Mouse (Mus musculus): ENCODE measurements around the gene P3h2.

P3h2 gene

DNA sequence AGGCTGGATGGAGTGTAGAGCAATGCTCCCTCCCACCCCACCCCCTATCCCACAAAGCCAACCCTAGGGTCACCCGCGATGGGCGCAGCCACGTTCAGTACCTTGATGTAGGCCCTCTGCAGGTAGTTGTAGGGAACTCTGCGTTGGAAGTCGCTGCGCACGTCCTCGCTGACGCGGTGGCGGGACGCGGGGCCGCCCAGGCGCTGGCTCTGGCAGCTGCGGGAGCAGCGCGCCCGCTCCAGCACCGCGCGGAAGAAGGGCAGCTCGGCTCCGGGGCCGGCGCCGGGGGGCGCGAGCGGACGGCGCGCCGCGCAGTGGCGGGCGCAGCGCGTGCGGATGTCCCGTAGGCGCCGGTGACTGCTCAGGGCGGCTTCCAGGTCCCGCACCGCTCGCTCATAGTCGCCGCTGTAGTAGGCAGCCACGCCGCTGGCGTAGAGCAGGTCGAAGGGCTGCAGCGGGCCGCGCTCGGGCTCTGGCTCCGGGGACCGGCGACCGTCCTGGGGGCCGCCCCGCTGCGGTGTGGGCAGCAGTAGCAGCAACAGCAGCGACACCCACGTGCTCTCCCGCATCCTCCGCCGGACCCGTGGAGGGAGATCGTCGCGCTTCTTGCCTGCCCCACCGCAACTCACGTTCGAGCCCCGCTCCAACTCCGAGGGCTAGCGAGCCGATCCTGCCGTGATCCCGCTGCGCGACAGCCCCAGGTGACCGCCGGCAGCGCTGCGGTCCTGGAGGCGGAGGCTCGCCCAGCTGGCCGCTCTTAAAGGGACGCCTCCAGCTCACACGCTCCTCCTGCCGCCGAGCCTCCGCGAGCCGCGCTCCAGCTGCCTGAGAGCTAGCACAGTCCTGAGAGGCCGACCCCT is at the start of gene P3h2:
TSS of gene P3h2 (minus strand) at position 670 of the 860 bp plus-strand sequence.
- peak; percentile 87 for DNase-seq (ENCODE audit: low spot score)

- no peak for DNase-seq (ENCODE audit: low spot score)
Observed at GRCm38 (mm10) chr16:26152258-26152657, 46.7 kb upstream of the P3h2 start.

DNA sequence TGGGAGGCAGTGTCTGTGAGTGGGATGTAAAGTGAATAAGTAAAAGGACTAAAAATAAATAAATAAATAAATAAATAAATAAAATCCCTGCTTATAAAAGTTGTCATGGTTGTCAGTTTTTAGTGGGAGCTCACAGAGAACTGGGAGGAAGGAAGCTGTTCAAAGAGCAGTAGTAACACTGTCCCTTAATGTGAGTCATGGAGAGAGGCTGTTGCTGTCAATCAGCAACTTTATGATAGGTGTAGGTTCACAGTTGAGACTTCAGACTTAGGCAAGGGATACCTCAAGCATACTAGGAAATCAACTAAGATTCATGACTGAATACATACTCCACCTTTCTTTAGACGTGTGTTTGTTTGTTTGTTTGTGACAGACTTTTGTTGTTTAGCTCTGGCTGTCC is 45.4 kb upstream of the P3h2 start:
- DNase-seq (ENCODE audit: low spot score): no peak

GRCm38 (mm10) chr16:26146853-26147252 is 41.3 kb upstream of the P3h2 start:
- no peak for DNase-seq (ENCODE audit: low spot score)

DNA sequence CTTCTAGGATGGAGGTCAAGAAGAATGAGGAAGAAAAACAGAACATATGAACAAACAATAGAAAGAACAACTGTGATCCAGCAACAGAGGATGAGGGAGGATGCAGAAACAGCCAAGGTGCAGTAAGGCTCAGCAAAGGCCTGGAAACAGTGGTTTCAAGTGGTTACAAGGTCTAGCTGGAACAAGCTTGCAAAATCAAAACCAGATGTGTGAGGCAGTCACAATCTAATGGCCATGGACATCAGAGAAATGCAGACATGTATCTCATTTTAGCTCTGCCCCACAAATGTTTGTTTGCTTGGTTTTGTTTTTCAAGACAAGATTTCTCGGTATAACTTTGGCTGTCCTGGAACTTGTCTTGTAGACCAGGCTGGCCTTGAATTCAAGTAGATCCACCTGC is 25.5 kb upstream of the P3h2 start:
- peak; percentile 28 for DNase-seq (ENCODE audit: low spot score)

DNA sequence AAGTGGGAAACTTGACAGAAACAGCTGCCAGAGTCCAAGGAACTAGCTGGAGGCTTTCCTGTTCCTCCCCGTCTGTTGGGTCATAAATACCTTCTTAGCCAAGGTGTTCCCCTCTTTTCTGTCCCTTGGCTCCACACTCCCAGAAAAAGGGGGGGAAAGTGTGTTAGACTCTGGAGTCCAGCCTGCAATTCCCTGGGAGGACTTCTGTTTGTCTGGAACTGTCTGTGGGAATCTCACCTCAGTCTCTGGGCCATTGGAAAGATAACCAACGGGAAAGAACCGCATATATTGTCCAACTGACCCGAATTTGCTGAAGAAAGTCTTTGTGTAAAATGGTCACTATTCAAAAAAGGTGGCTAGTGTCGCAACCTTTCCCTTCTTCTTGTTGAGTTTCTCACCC is 1.0 kb upstream of the P3h2 start:
- no peak for DNase-seq (ENCODE audit: low spot score)

- peak; percentile 63 for DNase-seq (ENCODE audit: low spot score)
Observed at GRCm38 (mm10) chr16:26106041-26106617, 545 bp upstream of the P3h2 start.

- DNase-seq (ENCODE audit: low spot score): peak; percentile 12
Observed at GRCm38 (mm10) chr16:26104274-26104673, 1.3 kb downstream of the P3h2 start.

- no peak for DNase-seq (ENCODE audit: low spot score)
Observed at GRCm38 (mm10) chr16:26102856-26103255, 2.7 kb downstream of the P3h2 start.

DNA sequence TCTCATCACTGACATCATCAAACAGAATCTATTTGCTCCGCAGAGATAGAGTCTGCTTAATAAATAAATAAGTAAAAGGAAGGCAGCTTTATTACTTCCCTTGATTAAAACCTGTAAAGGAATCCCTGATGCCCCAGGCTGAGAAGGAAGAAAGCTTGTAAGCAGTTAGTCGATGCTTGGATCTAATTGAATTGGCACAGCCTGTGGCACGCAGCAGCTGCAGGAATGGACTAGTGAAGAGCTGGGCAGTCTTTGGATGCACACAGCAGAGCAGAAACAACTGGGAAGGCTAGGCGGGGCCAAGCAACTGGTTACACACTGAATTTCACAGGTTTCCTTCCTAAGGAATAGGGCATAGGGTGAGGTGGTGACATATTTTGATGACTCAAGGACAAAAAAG is 5.4 kb downstream of the P3h2 start:
- peak; percentile 26 for DNase-seq (ENCODE audit: low spot score)

DNA sequence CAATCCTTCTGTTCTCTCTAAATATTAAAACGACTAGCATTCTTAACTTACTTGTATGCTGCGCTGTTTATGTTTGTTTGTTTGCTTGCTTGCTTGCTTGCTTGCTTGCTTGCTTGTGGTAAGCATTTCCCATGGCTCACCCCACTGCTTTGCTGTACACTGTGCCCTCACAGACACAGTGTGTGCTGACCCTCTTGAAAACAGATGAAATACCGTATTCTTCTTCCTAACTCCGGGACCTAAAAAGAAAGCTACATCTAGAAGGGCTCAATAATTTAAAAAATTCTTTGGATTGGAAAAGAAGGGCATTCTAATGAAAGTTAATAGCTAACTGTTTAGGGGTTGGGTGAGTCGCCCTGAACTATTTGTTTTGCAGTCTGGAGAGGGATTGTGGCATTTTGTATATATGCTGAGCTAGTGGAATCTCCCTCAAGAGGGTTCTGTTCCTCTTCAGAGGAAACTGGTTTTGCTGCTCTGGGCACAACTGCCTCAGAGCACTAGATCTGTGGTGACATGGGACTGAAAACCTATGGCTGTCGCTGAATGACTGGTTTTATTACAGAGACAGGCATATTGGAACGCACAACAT is 9.8 kb downstream of the P3h2 start:
- no peak for DNase-seq (ENCODE audit: low spot score)

DNA sequence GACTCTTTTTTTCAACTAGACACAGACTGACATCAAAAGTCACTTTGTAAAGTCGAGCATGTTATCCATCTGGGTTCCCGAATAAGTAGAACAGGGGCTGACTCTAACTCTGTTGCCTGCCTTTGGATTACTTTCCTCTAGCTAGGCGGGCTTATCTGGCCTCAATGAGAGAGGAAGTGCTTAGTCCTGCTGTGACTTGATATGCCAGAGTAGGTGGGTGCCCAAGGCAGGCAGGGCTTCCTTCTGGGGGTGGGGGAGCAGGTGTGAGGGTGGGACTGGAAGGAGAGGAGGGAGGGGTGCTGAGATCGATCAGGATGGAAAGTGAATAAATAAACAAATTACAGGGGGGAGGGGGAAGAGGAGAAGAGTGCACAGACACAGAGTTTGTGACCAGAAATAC is 11.7 kb downstream of the P3h2 start:
- no peak for DNase-seq (ENCODE audit: low spot score)

DNA sequence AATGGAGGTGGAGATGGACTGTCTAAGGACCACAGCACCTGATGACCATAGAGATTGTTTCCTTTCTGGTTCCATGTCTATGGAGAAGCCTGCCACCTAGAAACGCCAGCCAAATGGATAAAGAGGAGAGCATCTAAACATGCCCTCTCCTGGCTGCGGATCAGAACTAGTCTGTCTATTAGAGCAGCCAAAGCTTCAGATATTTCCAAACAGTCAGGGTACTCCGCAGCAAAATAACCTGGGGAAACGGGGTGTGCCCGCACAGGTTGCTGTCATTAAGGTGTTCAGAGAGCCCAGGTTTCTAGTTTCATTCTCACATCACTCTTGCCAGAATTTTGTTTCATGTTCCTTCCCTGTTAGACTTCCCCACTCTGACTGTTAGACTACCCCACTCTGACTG is 16.6 kb downstream of the P3h2 start:
- DNase-seq (ENCODE audit: low spot score): no peak

GRCm38 (mm10) chr16:26088240-26088639 is 17.3 kb downstream of the P3h2 start:
- no peak for DNase-seq (ENCODE audit: low spot score)

GRCm38 (mm10) chr16:26086955-26087354 is 18.6 kb downstream of the P3h2 start:
- DNase-seq (ENCODE audit: low spot score): no peak

GRCm38 (mm10) chr16:26085160-26085559 is 20.4 kb downstream of the P3h2 start:
- DNase-seq (ENCODE audit: low spot score): no peak

- no peak for DNase-seq (ENCODE audit: low spot score)
Observed at GRCm38 (mm10) chr16:26082831-26083230, 22.8 kb downstream of the P3h2 start.

DNA sequence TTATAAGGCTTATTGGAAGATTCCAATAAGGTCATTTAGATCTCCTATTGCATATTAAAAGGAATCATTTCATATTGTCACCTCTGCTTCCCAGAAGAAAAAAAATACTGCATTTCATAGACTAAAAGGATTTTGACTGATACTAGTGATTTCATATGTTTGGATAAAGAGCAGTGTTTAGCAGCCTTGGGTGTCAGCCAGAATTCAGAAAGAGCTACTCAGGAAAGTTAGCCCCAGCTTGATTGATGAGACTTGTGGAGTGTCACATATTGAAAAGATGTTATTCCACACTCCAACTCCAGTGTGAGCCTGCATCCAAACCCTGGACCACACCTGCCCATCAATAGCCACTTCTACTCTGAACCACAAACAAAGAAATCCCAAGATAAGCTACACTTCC is 23.2 kb downstream of the P3h2 start:
- no peak for DNase-seq (ENCODE audit: low spot score)

- DNase-seq (ENCODE audit: low spot score): peak; percentile 82
Observed at GRCm38 (mm10) chr16:26078923-26079351, 26.6 kb downstream of the P3h2 start.

GRCm38 (mm10) chr16:26078100-26078422 is 27.5 kb downstream of the P3h2 start:
- DNase-seq (ENCODE audit: low spot score): peak; percentile 57

- DNase-seq (ENCODE audit: low spot score): peak; percentile 49
Observed at GRCm38 (mm10) chr16:26077246-26078099, 28.1 kb downstream of the P3h2 start.

GRCm38 (mm10) chr16:26075063-26075462 is 30.5 kb downstream of the P3h2 start:
- DNase-seq (ENCODE audit: low spot score): no peak

All from embryo, embryonic 10 days (tissue).